Mouse (Mus musculus): ENCODE measurements around the gene Pepd. TPM values are rescaled to one million over a fixed set of nuclear protein-coding genes. Genes with fewer than 3 reads are reported as not detected.
A peak's percentile ranks its signal among the peaks of the same experiment; 100 is the strongest.

The Pepd gene
- polyA plus RNA-seq, 1 experiment from 2014 or later: 48.8 TPM

- Histone ChIP-seq H3K9ac (ENCODE audit: low read length) (no peak overlapping the region), H3K4me2 (ENCODE audit: low read length) (no peak overlapping the region), H3K36me3 (ENCODE audit: control insufficient read depth, insufficient read depth, low read length) (peaks cover 8% of the 10 kb centered on the region; the same call in 1 of the 2 replicates), H3K27me3 (ENCODE audit: control insufficient read depth, insufficient read depth, low read length) (no peaks in the 10 kb centered on the region), H3K9me3 (ENCODE audit: control insufficient read depth, low read length) (no peaks in the 10 kb centered on the region), H3K4me1 (ENCODE audit: control insufficient read depth in 2 of 2, insufficient read depth in 2 of 2, low read length in 2 of 2) (no peaks in the 10 kb centered on the region; a peak in 1 of 4 replicates), H3K4me3 (ENCODE audit: control insufficient read depth in 1 of 2, insufficient read depth in 1 of 2, low read depth in 1 of 2, low read length in 2 of 2) (no peak overlapping the region), H3K27ac (replicated peaks in 1 of 2; ENCODE audit: control insufficient read depth in 1 of 2, insufficient read depth in 1 of 2, low read depth in 2 of 2, low read length in 2 of 2) (no peak overlapping the region)
- WGBS: 73% methylated on average over 3 of the region's 3 CpGs
- no peak for ATAC-seq (ENCODE audit: insufficient number of reproducible peaks, insufficient read depth, low FRiP score, low read depth)
Measured at GRCm38 (mm10) chr7:35026838-35027291, 114.7 kb downstream of the Pepd start.

GRCm38 (mm10) chr7:35027801-35028420 lies 115.7 kb downstream of the Pepd start:
- Histone ChIP-seq H3K36me3 (ENCODE audit: control insufficient read depth, insufficient read depth, low read length) (peaks cover 17% of the 10 kb centered on the region; the same call in 1 of the 2 replicates), H3K4me2 (ENCODE audit: low read length) (no peak overlapping the region), H3K27ac (replicated peaks in 1 of 2; ENCODE audit: control insufficient read depth in 1 of 2, insufficient read depth in 1 of 2, low read depth in 2 of 2, low read length in 2 of 2) (no peak overlapping the region), H3K4me1 (ENCODE audit: control insufficient read depth in 2 of 2, insufficient read depth in 2 of 2, low read length in 2 of 2) (no peaks in the 10 kb centered on the region; a peak in 1 of 4 replicates), H3K9ac (ENCODE audit: low read length) (no peak overlapping the region), H3K9me3 (ENCODE audit: control insufficient read depth, low read length) (no peaks in the 10 kb centered on the region), H3K4me3 (ENCODE audit: control insufficient read depth in 1 of 2, insufficient read depth in 1 of 2, low read depth in 1 of 2, low read length in 2 of 2) (no peak overlapping the region), H3K27me3 (ENCODE audit: control insufficient read depth, insufficient read depth, low read length) (no peaks in the 10 kb centered on the region)
- ATAC-seq (ENCODE audit: insufficient number of reproducible peaks, insufficient read depth, low FRiP score, low read depth): no peak
- WGBS: 70% methylated on average over 9 of the region's 9 CpGs

GRCm38 (mm10) chr7:35028559-35028958 lies 116.4 kb downstream of the Pepd start:
- no peak for ATAC-seq (ENCODE audit: insufficient number of reproducible peaks, insufficient read depth, low FRiP score, low read depth)
- no peak overlapping the region for H3K27ac ChIP-seq (replicated peaks in 1 of 2; ENCODE audit: control insufficient read depth in 1 of 2, insufficient read depth in 1 of 2, low read depth in 2 of 2, low read length in 2 of 2)
- no peaks in the 10 kb centered on the region for H3K9me3 ChIP-seq (ENCODE audit: control insufficient read depth, low read length)
- H3K4me3 ChIP-seq (ENCODE audit: control insufficient read depth in 1 of 2, insufficient read depth in 1 of 2, low read depth in 1 of 2, low read length in 2 of 2): no peak overlapping the region
- H3K36me3 ChIP-seq (ENCODE audit: control insufficient read depth, insufficient read depth, low read length): peaks cover 21% of the 10 kb centered on the region; the same call in 1 of the 2 replicates
- no peak overlapping the region for H3K9ac ChIP-seq (ENCODE audit: low read length)
- no peaks in the 10 kb centered on the region for H3K27me3 ChIP-seq (ENCODE audit: control insufficient read depth, insufficient read depth, low read length)
- 80% methylated on average over 16 of the region's 16 CpGs for WGBS
- no peak overlapping the region for H3K4me2 ChIP-seq (ENCODE audit: low read length)
- H3K4me1 ChIP-seq (ENCODE audit: control insufficient read depth in 2 of 2, insufficient read depth in 2 of 2, low read length in 2 of 2): no peaks in the 10 kb centered on the region; a peak in 1 of 4 replicates

- Histone ChIP-seq H3K4me3 (ENCODE audit: control insufficient read depth in 1 of 2, insufficient read depth in 1 of 2, low read depth in 1 of 2, low read length in 2 of 2) (no peak overlapping the region), H3K4me1 (ENCODE audit: control insufficient read depth in 2 of 2, insufficient read depth in 2 of 2, low read length in 2 of 2) (no peaks in the 10 kb centered on the region; a peak in 1 of 4 replicates), H3K36me3 (ENCODE audit: control insufficient read depth, insufficient read depth, low read length) (peaks cover 21% of the 10 kb centered on the region; the same call in 1 of the 2 replicates), H3K27me3 (ENCODE audit: control insufficient read depth, insufficient read depth, low read length) (no peaks in the 10 kb centered on the region), H3K27ac (replicated peaks in 1 of 2; ENCODE audit: control insufficient read depth in 1 of 2, insufficient read depth in 1 of 2, low read depth in 2 of 2, low read length in 2 of 2) (no peak overlapping the region), H3K9ac (ENCODE audit: low read length) (no peak overlapping the region), H3K4me2 (ENCODE audit: low read length) (no peak overlapping the region), H3K9me3 (ENCODE audit: control insufficient read depth, low read length) (no peaks in the 10 kb centered on the region)
- WGBS: 88% methylated on average over 5 of the region's 5 CpGs
- ATAC-seq (ENCODE audit: insufficient number of reproducible peaks, insufficient read depth, low FRiP score, low read depth): no peak
Measured at GRCm38 (mm10) chr7:35029228-35029627, 117.0 kb downstream of the Pepd start.

GRCm38 (mm10) chr7:35029648-35030047 lies 117.5 kb downstream of the Pepd start:
- no peak for ATAC-seq (ENCODE audit: insufficient number of reproducible peaks, insufficient read depth, low FRiP score, low read depth)
- Histone ChIP-seq H3K9me3 (ENCODE audit: control insufficient read depth, low read length) (no peaks in the 10 kb centered on the region), H3K9ac (ENCODE audit: low read length) (no peak overlapping the region), H3K36me3 (ENCODE audit: control insufficient read depth, insufficient read depth, low read length) (peaks cover 21% of the 10 kb centered on the region; the same call in 1 of the 2 replicates), H3K27me3 (ENCODE audit: control insufficient read depth, insufficient read depth, low read length) (no peaks in the 10 kb centered on the region), H3K4me1 (ENCODE audit: control insufficient read depth in 2 of 2, insufficient read depth in 2 of 2, low read length in 2 of 2) (no peaks in the 10 kb centered on the region; a peak in 1 of 4 replicates), H3K4me3 (ENCODE audit: control insufficient read depth in 1 of 2, insufficient read depth in 1 of 2, low read depth in 1 of 2, low read length in 2 of 2) (no peak overlapping the region), H3K4me2 (ENCODE audit: low read length) (no peak overlapping the region), H3K27ac (replicated peaks in 1 of 2; ENCODE audit: control insufficient read depth in 1 of 2, insufficient read depth in 1 of 2, low read depth in 2 of 2, low read length in 2 of 2) (no peak overlapping the region)
- WGBS: 77% methylated on average over 3 of the region's 3 CpGs

- Histone ChIP-seq H3K36me3 (ENCODE audit: control insufficient read depth, insufficient read depth, low read length) (peaks cover 21% of the 10 kb centered on the region; the same call in 1 of the 2 replicates), H3K4me3 (ENCODE audit: control insufficient read depth in 1 of 2, insufficient read depth in 1 of 2, low read depth in 1 of 2, low read length in 2 of 2) (no peak overlapping the region), H3K9ac (ENCODE audit: low read length) (no peak overlapping the region), H3K4me1 (ENCODE audit: control insufficient read depth in 2 of 2, insufficient read depth in 2 of 2, low read length in 2 of 2) (peaks cover 0 to 6% of the 10 kb centered on the region in 2 experiments; a peak in 2 of 4 replicates), H3K27ac (replicated peaks in 1 of 2; ENCODE audit: control insufficient read depth in 1 of 2, insufficient read depth in 1 of 2, low read depth in 2 of 2, low read length in 2 of 2) (no peak overlapping the region), H3K9me3 (ENCODE audit: control insufficient read depth, low read length) (no peaks in the 10 kb centered on the region), H3K27me3 (ENCODE audit: control insufficient read depth, insufficient read depth, low read length) (no peaks in the 10 kb centered on the region), H3K4me2 (ENCODE audit: low read length) (no peak overlapping the region)
- WGBS: 75% methylated on average over 6 of the region's 6 CpGs
- no peak for ATAC-seq (ENCODE audit: insufficient number of reproducible peaks, insufficient read depth, low FRiP score, low read depth)
Measured at GRCm38 (mm10) chr7:35030567-35030966, 118.4 kb downstream of the Pepd start.

- Histone ChIP-seq H3K9ac (ENCODE audit: low read length) (peak overlapping the region; percentile 0; the same call in 1 of the 2 replicates), H3K36me3 (ENCODE audit: control insufficient read depth, insufficient read depth, low read length) (peaks cover 27% of the 10 kb centered on the region), H3K4me3 (ENCODE audit: control insufficient read depth in 1 of 2, insufficient read depth in 1 of 2, low read depth in 1 of 2, low read length in 2 of 2) (no peak overlapping the region), H3K9me3 (ENCODE audit: control insufficient read depth, low read length) (no peaks in the 10 kb centered on the region), H3K27ac (replicated peaks in 1 of 2; ENCODE audit: control insufficient read depth in 1 of 2, insufficient read depth in 1 of 2, low read depth in 2 of 2, low read length in 2 of 2) (no peak overlapping the region; a peak in 1 of 4 replicates), H3K27me3 (ENCODE audit: control insufficient read depth, insufficient read depth, low read length) (no peaks in the 10 kb centered on the region), H3K4me1 (ENCODE audit: control insufficient read depth in 2 of 2, insufficient read depth in 2 of 2, low read length in 2 of 2) (peaks cover 9 to 17% of the 10 kb centered on the region in 2 experiments), H3K4me2 (ENCODE audit: low read length) (no peak overlapping the region)
- ATAC-seq (ENCODE audit: insufficient number of reproducible peaks, insufficient read depth, low FRiP score, low read depth): no peak; the same call in 1 of the 2 replicates
- WGBS: 48% methylated on average over 6 of the region's 6 CpGs
Measured at GRCm38 (mm10) chr7:35035141-35035553, 123.0 kb downstream of the Pepd start.
